Mouse (Mus musculus): ENCODE results near the gene Anxa5. TPM values are rescaled to one million over a fixed set of nuclear protein-coding genes. Genes with fewer than 3 reads are reported as not detected.
A peak's percentile ranks its signal among the peaks of the same experiment; 100 is the strongest.

Gene Anxa5
- polyA plus RNA-seq, 1 experiment from 2014 or later: 129 TPM

DNA sequence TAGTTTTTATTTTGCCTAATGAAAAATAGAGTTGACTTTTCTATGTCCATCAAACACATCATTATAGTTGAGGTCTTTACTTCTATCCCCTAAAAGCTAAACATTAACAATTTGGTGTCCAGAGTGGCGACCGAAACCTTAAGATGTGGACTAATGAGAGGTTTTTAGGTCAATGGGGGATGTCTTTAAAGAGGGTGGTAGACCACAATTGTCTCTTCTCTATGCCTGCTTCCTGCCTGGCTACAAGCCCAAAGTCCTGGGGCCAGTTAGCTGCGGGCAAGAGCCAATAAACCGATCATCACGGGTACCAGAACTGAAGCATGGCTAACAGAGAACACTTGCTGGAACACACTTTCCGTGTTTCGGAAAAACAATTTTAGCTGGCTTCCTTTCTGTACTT, 15.0 kb downstream of the Anxa5 start:
- ATAC-seq (replicated peaks; ENCODE audit: insufficient number of reproducible peaks, low FRiP score, low TSS enrichment, low read depth) (no peak), DNase-seq (ENCODE audit: low spot score) (no peak)
- Histone ChIP-seq H3K9ac (replicated peaks; ENCODE audit: low read length) (no peak overlapping the region), H3K4me1 (ENCODE audit: control insufficient read depth, insufficient read depth, low read length) (no peaks in the 10 kb centered on the region), H3K4me3 (ENCODE audit: low read depth, low read length) (no peak overlapping the region), H3K36me3 (replicated peaks; ENCODE audit: control insufficient read depth, insufficient read depth, low read depth, low read length) (no peaks in the 10 kb centered on the region), H3K27ac (replicated peaks; ENCODE audit: low read depth, low read length) (no peak overlapping the region), H3K27me3 (ENCODE audit: control insufficient read depth, insufficient read depth, low read length) (no peaks in the 10 kb centered on the region), H3K9me3 (replicated peaks; ENCODE audit: control insufficient read depth, low read length) (no peaks in the 10 kb centered on the region), H3K4me2 (ENCODE audit: low read depth, low read length) (no peak overlapping the region)
- 90% methylated on average over 7 of the region's 7 CpGs for WGBS

DNA sequence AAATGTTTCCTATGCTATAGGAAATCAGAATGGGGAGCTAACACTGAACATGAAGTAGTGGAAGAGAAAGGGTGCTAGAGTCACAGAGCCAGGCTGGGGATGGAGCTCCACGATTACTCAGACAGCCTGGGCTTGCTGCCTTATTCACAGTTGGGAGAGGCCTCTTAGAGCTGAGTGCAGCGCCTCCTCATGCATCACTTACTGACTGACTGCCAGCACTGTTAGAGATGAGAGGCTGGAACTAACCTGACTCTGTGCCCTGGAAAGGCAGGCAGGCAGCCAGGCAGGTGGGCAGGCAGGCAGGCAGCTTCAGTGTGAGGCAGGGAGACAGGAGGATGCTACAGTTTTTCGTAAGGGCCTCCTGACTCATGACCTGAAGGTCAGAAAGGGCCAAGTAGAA, 20.1 kb downstream of the Anxa5 start:
- H3K4me3 ChIP-seq (ENCODE audit: low read depth, low read length): no peak overlapping the region
- no peak overlapping the region for H3K27ac ChIP-seq (replicated peaks; ENCODE audit: low read depth, low read length)
- ATAC-seq (replicated peaks; ENCODE audit: insufficient number of reproducible peaks, low FRiP score, low TSS enrichment, low read depth): no peak
- no peak overlapping the region for H3K4me2 ChIP-seq (ENCODE audit: low read depth, low read length)
- WGBS: 81% methylated on average over 3 of the region's 3 CpGs
- H3K9me3 ChIP-seq (replicated peaks; ENCODE audit: control insufficient read depth, low read length): no peaks in the 10 kb centered on the region
- H3K4me1 ChIP-seq (ENCODE audit: control insufficient read depth, insufficient read depth, low read length): no peaks in the 10 kb centered on the region
- H3K36me3 ChIP-seq (replicated peaks; ENCODE audit: control insufficient read depth, insufficient read depth, low read depth, low read length): no peaks in the 10 kb centered on the region
- DNase-seq (ENCODE audit: low spot score): no peak
- no peaks in the 10 kb centered on the region for H3K27me3 ChIP-seq (ENCODE audit: control insufficient read depth, insufficient read depth, low read length)
- no peak overlapping the region for H3K9ac ChIP-seq (replicated peaks; ENCODE audit: low read length)

DNA sequence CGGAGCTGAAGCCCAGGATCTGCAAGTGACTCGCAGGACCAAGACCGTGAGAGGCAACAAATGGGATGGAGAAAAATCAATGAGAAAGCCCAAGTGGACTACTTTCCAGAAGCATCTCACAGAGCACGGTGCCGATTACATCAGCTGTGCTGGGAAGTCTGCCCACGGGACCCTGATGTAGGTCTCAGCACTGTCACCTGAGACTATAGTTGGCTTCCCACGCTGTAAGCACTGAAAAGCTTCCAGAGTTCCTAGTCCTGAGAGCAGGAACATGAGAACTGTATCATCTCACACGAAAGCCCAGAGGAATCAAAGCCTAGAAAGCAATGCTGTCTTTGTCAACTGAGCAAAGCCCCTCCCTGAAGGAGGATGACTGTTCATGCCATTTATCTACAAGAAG, 20.6 kb downstream of the Anxa5 start:
- Histone ChIP-seq H3K27ac (replicated peaks; ENCODE audit: low read depth, low read length) (no peak overlapping the region), H3K27me3 (ENCODE audit: control insufficient read depth, insufficient read depth, low read length) (no peaks in the 10 kb centered on the region), H3K36me3 (replicated peaks; ENCODE audit: control insufficient read depth, insufficient read depth, low read depth, low read length) (no peaks in the 10 kb centered on the region), H3K4me3 (ENCODE audit: low read depth, low read length) (no peak overlapping the region), H3K4me2 (ENCODE audit: low read depth, low read length) (no peak overlapping the region), H3K9me3 (replicated peaks; ENCODE audit: control insufficient read depth, low read length) (no peaks in the 10 kb centered on the region), H3K9ac (replicated peaks; ENCODE audit: low read length) (no peak overlapping the region), H3K4me1 (ENCODE audit: control insufficient read depth, insufficient read depth, low read length) (no peaks in the 10 kb centered on the region)
- 87% methylated on average over 8 of the region's 8 CpGs for WGBS
- DNase-seq (ENCODE audit: low spot score) (no peak), ATAC-seq (replicated peaks; ENCODE audit: insufficient number of reproducible peaks, low FRiP score, low TSS enrichment, low read depth) (no peak)

DNA sequence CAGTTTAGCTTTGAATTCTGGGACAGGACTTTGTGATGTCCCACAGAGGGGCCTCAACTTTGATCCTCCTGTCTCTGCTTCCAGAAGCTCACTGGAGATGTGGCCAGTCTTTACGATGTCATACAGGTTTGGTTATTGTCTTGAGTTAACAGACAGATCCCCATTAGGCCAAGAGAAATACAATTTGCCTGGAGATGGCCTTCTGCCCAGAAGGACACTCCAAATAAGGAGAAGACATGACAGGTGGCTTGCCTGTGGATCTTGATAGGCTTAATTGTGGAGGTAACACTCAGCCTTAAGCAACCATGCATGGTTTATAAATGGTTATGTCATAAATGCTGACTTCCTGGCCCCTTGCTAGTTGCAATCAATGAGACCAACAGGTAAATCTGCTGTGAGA, 23.2 kb downstream of the Anxa5 start:
- ATAC-seq (replicated peaks; ENCODE audit: insufficient number of reproducible peaks, low FRiP score, low TSS enrichment, low read depth): no peak
- H3K9me3 ChIP-seq (replicated peaks; ENCODE audit: control insufficient read depth, low read length): no peaks in the 10 kb centered on the region
- WGBS: 96% methylated on average over 1 of the region's 1 CpGs

DNA sequence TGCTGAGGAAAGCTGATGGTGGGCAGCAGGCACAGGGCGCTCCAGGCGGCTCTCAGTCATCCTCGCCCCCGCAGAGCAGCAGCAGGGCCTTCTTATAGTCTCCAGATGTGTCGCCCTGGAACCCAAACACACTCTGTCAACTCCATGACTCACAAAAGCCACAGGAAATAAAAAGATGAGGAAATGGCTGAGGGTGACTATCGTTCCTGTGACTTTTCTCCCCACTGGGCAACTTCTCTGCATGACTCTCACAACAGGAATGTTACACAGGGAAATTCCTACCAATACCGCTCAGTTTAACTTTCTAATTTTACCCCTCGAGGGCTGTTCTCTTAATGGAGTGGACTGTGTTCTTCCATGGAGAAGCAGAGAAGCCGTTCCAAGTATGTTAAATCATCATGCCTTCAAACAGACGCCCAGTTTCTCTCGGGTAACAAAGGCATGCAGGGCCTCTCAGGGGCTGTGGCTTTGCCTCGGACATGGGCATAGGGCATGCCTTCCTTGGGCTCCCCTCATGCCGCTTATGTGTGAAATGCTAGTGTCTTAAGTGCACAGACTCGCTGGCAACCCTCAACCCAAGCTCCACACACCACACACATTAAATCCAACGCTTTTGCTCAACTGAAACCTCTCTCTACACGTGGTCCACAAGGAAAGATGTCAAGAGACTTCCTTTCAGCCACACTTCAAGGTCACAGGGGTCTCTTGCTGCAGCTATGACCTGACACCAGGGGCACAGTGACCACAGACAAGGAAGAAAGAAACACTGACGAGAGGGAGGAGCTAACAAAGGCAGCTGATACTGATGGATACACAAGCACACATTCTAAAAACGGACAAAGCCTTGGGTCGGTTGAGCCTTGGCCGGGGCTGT, 26.2 kb downstream of the Anxa5 start:
- Histone ChIP-seq H3K27me3 (ENCODE audit: control insufficient read depth, insufficient read depth, low read length) (no peaks in the 10 kb centered on the region), H3K9me3 (replicated peaks; ENCODE audit: control insufficient read depth, low read length) (no peaks in the 10 kb centered on the region), H3K4me1 (ENCODE audit: control insufficient read depth, insufficient read depth, low read length) (no peaks in the 10 kb centered on the region), H3K27ac (replicated peaks; ENCODE audit: low read depth, low read length) (no peak overlapping the region), H3K9ac (replicated peaks; ENCODE audit: low read length) (no peak overlapping the region), H3K4me3 (ENCODE audit: low read depth, low read length) (no peak overlapping the region), H3K4me2 (ENCODE audit: low read depth, low read length) (no peak overlapping the region), H3K36me3 (replicated peaks; ENCODE audit: control insufficient read depth, insufficient read depth, low read depth, low read length) (no peaks in the 10 kb centered on the region)
- DNase-seq (ENCODE audit: low spot score): peak; percentile 7
- 36% methylated on average over 20 of the region's 20 CpGs for WGBS
- no peak for ATAC-seq (replicated peaks; ENCODE audit: insufficient number of reproducible peaks, low FRiP score, low TSS enrichment, low read depth)

More for the DNA sequence above, 23.2 kb downstream of the Anxa5 start:
- Histone ChIP-seq H3K27me3 (ENCODE audit: control insufficient read depth, insufficient read depth, low read length) (no peaks in the 10 kb centered on the region), H3K4me1 (ENCODE audit: control insufficient read depth, insufficient read depth, low read length) (no peaks in the 10 kb centered on the region), H3K36me3 (replicated peaks; ENCODE audit: control insufficient read depth, insufficient read depth, low read depth, low read length) (no peaks in the 10 kb centered on the region), H3K4me2 (ENCODE audit: low read depth, low read length) (no peak overlapping the region), H3K9ac (replicated peaks; ENCODE audit: low read length) (no peak overlapping the region), H3K4me3 (ENCODE audit: low read depth, low read length) (no peak overlapping the region), H3K27ac (replicated peaks; ENCODE audit: low read depth, low read length) (no peak overlapping the region)
- DNase-seq (ENCODE audit: low spot score): no peak

DNA sequence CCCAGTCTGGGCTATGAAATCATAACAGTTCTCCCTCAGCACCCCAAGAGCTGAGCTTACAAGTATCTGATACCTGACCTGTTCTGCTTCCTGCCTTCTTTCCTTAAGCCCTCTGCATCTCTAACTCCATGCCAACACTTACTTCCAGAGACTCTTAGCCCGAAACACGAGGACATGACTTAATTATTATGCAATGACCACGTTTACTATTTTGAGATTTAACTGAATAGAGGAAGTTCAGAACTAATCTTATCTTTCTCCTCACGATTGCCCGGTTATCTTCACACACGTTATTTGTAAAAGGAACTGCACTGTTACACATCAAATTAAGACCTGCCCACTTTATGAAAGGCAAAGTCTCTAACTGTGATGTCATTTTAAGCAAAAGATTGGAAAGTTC, 28.8 kb downstream of the Anxa5 start:
- Histone ChIP-seq H3K9me3 (replicated peaks; ENCODE audit: control insufficient read depth, low read length) (no peaks in the 10 kb centered on the region), H3K4me2 (ENCODE audit: low read depth, low read length) (no peak overlapping the region), H3K27ac (replicated peaks; ENCODE audit: low read depth, low read length) (no peak overlapping the region), H3K9ac (replicated peaks; ENCODE audit: low read length) (no peak overlapping the region), H3K4me1 (ENCODE audit: control insufficient read depth, insufficient read depth, low read length) (no peaks in the 10 kb centered on the region), H3K36me3 (replicated peaks; ENCODE audit: control insufficient read depth, insufficient read depth, low read depth, low read length) (no peaks in the 10 kb centered on the region), H3K4me3 (ENCODE audit: low read depth, low read length) (no peak overlapping the region), H3K27me3 (ENCODE audit: control insufficient read depth, insufficient read depth, low read length) (no peaks in the 10 kb centered on the region)
- no peak for DNase-seq (ENCODE audit: low spot score)
- no peak for ATAC-seq (replicated peaks; ENCODE audit: insufficient number of reproducible peaks, low FRiP score, low TSS enrichment, low read depth)
- WGBS: 73% methylated on average over 6 of the region's 6 CpGs

DNA sequence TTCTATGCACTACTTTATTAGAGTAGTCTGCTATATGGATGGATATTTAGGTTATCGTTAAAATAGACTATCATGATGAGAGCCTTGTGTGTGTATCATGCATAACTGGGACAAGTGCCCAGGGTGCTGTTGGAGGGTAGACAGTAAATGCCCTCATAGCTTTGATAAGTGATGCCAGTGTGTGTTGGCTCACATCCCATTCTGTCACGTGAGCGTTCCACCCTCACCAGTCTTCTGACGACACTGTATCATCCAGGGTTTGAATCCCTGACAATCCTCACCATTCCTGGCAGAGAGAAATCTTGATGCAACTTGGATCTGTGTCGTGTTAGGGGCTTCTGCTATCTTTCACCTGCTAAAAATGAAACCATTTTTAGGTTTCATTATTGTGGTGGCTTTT, 29.2 kb downstream of the Anxa5 start:
- H3K9ac ChIP-seq (replicated peaks; ENCODE audit: low read length): no peak overlapping the region
- H3K4me3 ChIP-seq (ENCODE audit: low read depth, low read length): no peak overlapping the region
- H3K36me3 ChIP-seq (replicated peaks; ENCODE audit: control insufficient read depth, insufficient read depth, low read depth, low read length): no peaks in the 10 kb centered on the region
- H3K27ac ChIP-seq (replicated peaks; ENCODE audit: low read depth, low read length): no peak overlapping the region
- no peaks in the 10 kb centered on the region for H3K9me3 ChIP-seq (replicated peaks; ENCODE audit: control insufficient read depth, low read length)
- no peak overlapping the region for H3K4me2 ChIP-seq (ENCODE audit: low read depth, low read length)
- WGBS: 82% methylated on average over 5 of the region's 5 CpGs
- DNase-seq (ENCODE audit: low spot score) (no peak), ATAC-seq (replicated peaks; ENCODE audit: insufficient number of reproducible peaks, low FRiP score, low TSS enrichment, low read depth) (no peak)
- H3K4me1 ChIP-seq (ENCODE audit: control insufficient read depth, insufficient read depth, low read length): no peaks in the 10 kb centered on the region
- no peaks in the 10 kb centered on the region for H3K27me3 ChIP-seq (ENCODE audit: control insufficient read depth, insufficient read depth, low read length)

DNA sequence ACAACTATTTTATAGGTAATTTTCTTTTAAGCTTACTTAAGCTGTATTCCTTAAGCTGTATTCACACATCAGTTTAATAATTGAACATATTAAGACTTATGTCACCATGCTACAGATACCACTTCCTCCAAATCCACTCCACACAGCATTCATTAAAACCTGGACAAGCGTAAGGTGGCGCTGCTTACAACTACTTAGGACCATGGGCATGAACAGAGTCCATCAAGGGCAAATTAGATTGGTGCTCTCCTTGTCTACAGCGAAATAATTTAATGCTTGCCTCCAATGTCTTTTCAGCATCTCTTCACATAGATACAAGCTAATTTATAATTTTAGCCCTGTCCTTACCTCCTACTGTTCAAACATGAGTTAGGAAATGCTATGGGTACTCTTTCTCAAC, 29.7 kb downstream of the Anxa5 start:
- Histone ChIP-seq H3K4me3 (ENCODE audit: low read depth, low read length) (no peak overlapping the region), H3K9me3 (replicated peaks; ENCODE audit: control insufficient read depth, low read length) (no peaks in the 10 kb centered on the region), H3K27me3 (ENCODE audit: control insufficient read depth, insufficient read depth, low read length) (no peaks in the 10 kb centered on the region), H3K36me3 (replicated peaks; ENCODE audit: control insufficient read depth, insufficient read depth, low read depth, low read length) (no peaks in the 10 kb centered on the region), H3K4me1 (ENCODE audit: control insufficient read depth, insufficient read depth, low read length) (no peaks in the 10 kb centered on the region), H3K27ac (replicated peaks; ENCODE audit: low read depth, low read length) (no peak overlapping the region), H3K9ac (replicated peaks; ENCODE audit: low read length) (no peak overlapping the region), H3K4me2 (ENCODE audit: low read depth, low read length) (no peak overlapping the region)
- 89% methylated on average over 3 of the region's 3 CpGs for WGBS
- ATAC-seq (replicated peaks; ENCODE audit: insufficient number of reproducible peaks, low FRiP score, low TSS enrichment, low read depth) (no peak), DNase-seq (ENCODE audit: low spot score) (no peak)

Measured in embryonic facial prominence, embryonic 11.5 days (tissue).